Mouse (Mus musculus): ENCODE measurements around the gene Flt3. TPM values are rescaled to one million over a fixed set of nuclear protein-coding genes. Genes with fewer than 3 reads are reported as not detected.
A peak's percentile ranks its signal among the peaks of the same experiment; 100 is the strongest.

Gene Flt3
- polyA plus RNA-seq, 1 experiment from 2014 or later: 0.27 TPM

DNA sequence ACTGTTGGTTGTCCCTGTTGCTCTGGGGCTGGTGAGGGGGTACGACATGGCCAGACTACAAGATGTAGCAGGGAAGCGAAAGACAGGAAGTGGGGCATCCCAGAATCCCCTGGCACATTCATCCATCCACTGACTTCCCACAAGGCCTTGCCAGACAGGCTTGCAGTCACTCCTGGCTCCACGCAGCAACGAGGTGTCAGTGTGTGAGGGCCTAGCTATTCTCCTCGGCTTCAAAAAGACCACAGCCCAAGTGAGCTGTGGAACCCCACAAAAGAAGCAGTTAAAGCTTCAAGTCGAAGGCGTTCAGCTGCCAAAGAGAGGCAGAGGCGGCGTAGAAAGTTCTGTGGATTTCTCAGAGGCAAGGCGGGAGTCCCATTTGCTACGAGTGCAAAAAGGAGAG is 41.8 kb downstream of the Flt3 start:
- no peaks in the 10 kb centered on the region for H3K27me3 ChIP-seq (ENCODE audit: control insufficient read depth, insufficient read depth, low read length)
- H3K9me3 ChIP-seq (replicated peaks; ENCODE audit: control insufficient read depth, low read length): no peaks in the 10 kb centered on the region
- no peak overlapping the region for H3K4me3 ChIP-seq (ENCODE audit: low read depth, low read length)
- H3K36me3 ChIP-seq (replicated peaks; ENCODE audit: control insufficient read depth, insufficient read depth, low read depth, low read length): no peaks in the 10 kb centered on the region
- no peak overlapping the region for H3K27ac ChIP-seq (replicated peaks; ENCODE audit: low read depth, low read length)
- no peaks in the 10 kb centered on the region for H3K4me1 ChIP-seq (ENCODE audit: control insufficient read depth, insufficient read depth, low read length)
- 89% methylated on average over 11 of the region's 11 CpGs for WGBS
- ATAC-seq (replicated peaks; ENCODE audit: insufficient number of reproducible peaks, low FRiP score, low TSS enrichment, low read depth): no peak
- no peak overlapping the region for H3K4me2 ChIP-seq (ENCODE audit: low read depth, low read length)
- H3K9ac ChIP-seq (replicated peaks; ENCODE audit: low read length): no peak overlapping the region
- no peak for DNase-seq (ENCODE audit: low spot score)

DNA sequence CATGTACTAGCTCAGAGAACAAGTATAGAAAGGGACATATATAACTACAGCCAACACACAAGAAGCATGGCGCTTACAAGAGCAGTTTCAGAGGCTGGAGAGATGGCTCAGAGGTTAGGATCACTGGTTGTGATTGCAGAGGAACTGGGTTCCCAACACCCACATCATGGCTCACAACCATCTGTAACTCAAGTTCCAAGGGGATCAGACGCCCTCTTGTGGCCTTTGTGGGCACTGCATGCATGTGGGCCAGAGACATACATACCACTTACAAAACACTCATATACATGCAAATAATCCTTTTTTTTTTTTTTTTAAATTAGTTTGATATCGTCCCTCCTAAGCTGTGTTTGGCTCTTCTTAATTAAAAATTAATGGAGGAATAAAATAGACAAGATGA is 42.8 kb downstream of the Flt3 start:
- Histone ChIP-seq H3K4me1 (ENCODE audit: control insufficient read depth, insufficient read depth, low read length) (no peaks in the 10 kb centered on the region), H3K4me2 (ENCODE audit: low read depth, low read length) (no peak overlapping the region), H3K27me3 (ENCODE audit: control insufficient read depth, insufficient read depth, low read length) (no peaks in the 10 kb centered on the region), H3K27ac (replicated peaks; ENCODE audit: low read depth, low read length) (no peak overlapping the region), H3K36me3 (replicated peaks; ENCODE audit: control insufficient read depth, insufficient read depth, low read depth, low read length) (no peaks in the 10 kb centered on the region), H3K9ac (replicated peaks; ENCODE audit: low read length) (no peak overlapping the region), H3K9me3 (replicated peaks; ENCODE audit: control insufficient read depth, low read length) (no peaks in the 10 kb centered on the region), H3K4me3 (ENCODE audit: low read depth, low read length) (no peak overlapping the region)
- ATAC-seq (replicated peaks; ENCODE audit: insufficient number of reproducible peaks, low FRiP score, low TSS enrichment, low read depth) (no peak), DNase-seq (ENCODE audit: low spot score) (peak; percentile 27)
- 49% methylated on average over 3 of the region's 3 CpGs for WGBS

DNA sequence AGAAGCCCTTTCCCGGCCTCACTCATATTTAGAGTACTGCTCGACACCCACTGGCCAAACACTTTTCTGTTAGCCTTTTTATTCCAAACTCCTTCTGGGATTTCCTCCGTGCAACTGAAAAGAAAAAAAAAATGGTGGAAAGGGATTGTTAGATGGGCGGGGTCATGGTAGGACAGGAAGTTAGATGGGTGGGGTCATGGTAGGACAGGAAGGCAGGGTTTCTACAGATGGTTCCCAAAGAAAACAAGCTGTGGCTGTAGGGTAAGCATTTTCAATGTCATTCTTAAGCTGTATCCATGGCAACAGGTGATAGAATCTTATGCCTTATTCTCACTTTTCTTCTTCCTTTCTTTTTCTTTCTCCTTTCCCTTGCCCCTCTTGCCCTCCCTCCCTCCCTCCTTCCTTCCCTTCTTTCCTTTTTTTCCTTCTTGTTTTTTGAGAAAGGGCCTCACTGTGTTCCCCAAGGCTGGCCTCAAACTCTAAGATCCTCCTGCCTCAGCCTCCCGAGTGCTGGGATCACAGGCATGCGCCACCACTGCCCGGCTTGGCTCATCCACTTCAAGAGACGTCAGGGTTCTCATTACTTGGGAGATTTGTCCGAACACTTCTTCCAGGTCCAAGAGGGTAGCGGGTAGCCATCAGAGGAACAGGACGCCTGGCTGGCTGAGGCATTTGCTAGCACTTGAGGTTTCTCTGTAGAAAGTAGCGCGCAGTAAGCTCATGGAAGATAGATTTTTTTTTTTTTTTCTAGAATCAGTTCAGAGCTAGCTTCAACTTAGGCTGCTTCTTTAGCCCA is 43.8 kb downstream of the Flt3 start:
- H3K9ac ChIP-seq (replicated peaks; ENCODE audit: low read length): no peak overlapping the region
- no peaks in the 10 kb centered on the region for H3K9me3 ChIP-seq (replicated peaks; ENCODE audit: control insufficient read depth, low read length)
- no peaks in the 10 kb centered on the region for H3K27me3 ChIP-seq (ENCODE audit: control insufficient read depth, insufficient read depth, low read length)
- no peak overlapping the region for H3K27ac ChIP-seq (replicated peaks; ENCODE audit: low read depth, low read length)
- H3K4me2 ChIP-seq (ENCODE audit: low read depth, low read length): no peak overlapping the region
- H3K36me3 ChIP-seq (replicated peaks; ENCODE audit: control insufficient read depth, insufficient read depth, low read depth, low read length): no peaks in the 10 kb centered on the region
- no peak overlapping the region for H3K4me3 ChIP-seq (ENCODE audit: low read depth, low read length)
- 91% methylated on average over 13 of the region's 13 CpGs for WGBS
- ATAC-seq (replicated peaks; ENCODE audit: insufficient number of reproducible peaks, low FRiP score, low TSS enrichment, low read depth): no peak
- no peaks in the 10 kb centered on the region for H3K4me1 ChIP-seq (ENCODE audit: control insufficient read depth, insufficient read depth, low read length)
- no peak for DNase-seq (ENCODE audit: low spot score)

DNA sequence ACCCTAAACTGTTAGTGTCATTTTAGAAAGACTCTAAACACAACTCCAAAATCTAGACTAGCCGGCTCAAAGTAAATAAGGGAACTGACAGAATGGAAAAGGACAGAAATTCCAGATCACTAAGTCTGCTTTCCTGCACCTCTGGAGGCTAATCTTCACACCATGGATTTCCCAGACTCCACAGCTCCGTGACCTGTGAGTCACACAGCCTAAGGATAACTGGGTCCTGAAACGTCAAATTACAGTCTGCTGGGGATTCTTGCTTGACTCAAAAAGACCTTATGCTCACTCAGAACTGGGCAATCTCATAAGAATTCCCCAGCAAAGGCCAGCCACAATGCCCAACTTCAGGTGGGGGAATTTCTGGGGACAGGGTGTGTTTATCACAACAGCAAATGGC is 44.5 kb downstream of the Flt3 start:
- no peak overlapping the region for H3K4me2 ChIP-seq (ENCODE audit: low read depth, low read length)
- no peaks in the 10 kb centered on the region for H3K9me3 ChIP-seq (replicated peaks; ENCODE audit: control insufficient read depth, low read length)
- no peak overlapping the region for H3K9ac ChIP-seq (replicated peaks; ENCODE audit: low read length)
- ATAC-seq (replicated peaks; ENCODE audit: insufficient number of reproducible peaks, low FRiP score, low TSS enrichment, low read depth): no peak
- no peak overlapping the region for H3K4me3 ChIP-seq (ENCODE audit: low read depth, low read length)
- no peaks in the 10 kb centered on the region for H3K27me3 ChIP-seq (ENCODE audit: control insufficient read depth, insufficient read depth, low read length)
- DNase-seq (ENCODE audit: low spot score): no peak
- no peaks in the 10 kb centered on the region for H3K4me1 ChIP-seq (ENCODE audit: control insufficient read depth, insufficient read depth, low read length)
- H3K36me3 ChIP-seq (replicated peaks; ENCODE audit: control insufficient read depth, insufficient read depth, low read depth, low read length): no peaks in the 10 kb centered on the region
- H3K27ac ChIP-seq (replicated peaks; ENCODE audit: low read depth, low read length): no peak overlapping the region
- WGBS: 69% methylated on average over 3 of the region's 3 CpGs

DNA sequence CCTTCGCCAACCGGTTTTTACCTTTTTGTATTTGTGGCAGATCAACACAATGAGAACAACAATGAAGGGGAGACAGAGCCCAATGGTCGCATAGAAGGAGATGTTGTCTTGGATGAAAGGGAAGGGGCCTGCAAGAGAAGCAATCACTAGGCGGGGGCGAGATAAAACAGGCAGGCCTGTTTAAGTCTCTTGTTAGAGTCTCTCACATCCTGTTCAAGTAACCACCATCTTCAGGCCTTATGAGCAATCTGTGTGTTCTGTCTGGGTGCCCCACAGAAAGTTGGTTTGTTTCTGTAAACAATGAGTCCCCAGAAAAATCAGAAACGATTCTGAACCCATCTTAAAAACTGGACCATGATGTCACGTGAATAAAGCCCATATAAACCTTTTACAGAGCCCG is 45.3 kb downstream of the Flt3 start:
- 80% methylated on average over 8 of the region's 8 CpGs for WGBS
- DNase-seq (ENCODE audit: low spot score): no peak
- H3K27ac ChIP-seq (replicated peaks; ENCODE audit: low read depth, low read length): no peak overlapping the region
- no peak for ATAC-seq (replicated peaks; ENCODE audit: insufficient number of reproducible peaks, low FRiP score, low TSS enrichment, low read depth)
- H3K36me3 ChIP-seq (replicated peaks; ENCODE audit: control insufficient read depth, insufficient read depth, low read depth, low read length): no peaks in the 10 kb centered on the region
- H3K4me1 ChIP-seq (ENCODE audit: control insufficient read depth, insufficient read depth, low read length): no peaks in the 10 kb centered on the region
- H3K27me3 ChIP-seq (ENCODE audit: control insufficient read depth, insufficient read depth, low read length): no peaks in the 10 kb centered on the region
- no peak overlapping the region for H3K9ac ChIP-seq (replicated peaks; ENCODE audit: low read length)
- no peak overlapping the region for H3K4me3 ChIP-seq (ENCODE audit: low read depth, low read length)
- H3K4me2 ChIP-seq (ENCODE audit: low read depth, low read length): no peak overlapping the region
- no peaks in the 10 kb centered on the region for H3K9me3 ChIP-seq (replicated peaks; ENCODE audit: control insufficient read depth, low read length)

DNA sequence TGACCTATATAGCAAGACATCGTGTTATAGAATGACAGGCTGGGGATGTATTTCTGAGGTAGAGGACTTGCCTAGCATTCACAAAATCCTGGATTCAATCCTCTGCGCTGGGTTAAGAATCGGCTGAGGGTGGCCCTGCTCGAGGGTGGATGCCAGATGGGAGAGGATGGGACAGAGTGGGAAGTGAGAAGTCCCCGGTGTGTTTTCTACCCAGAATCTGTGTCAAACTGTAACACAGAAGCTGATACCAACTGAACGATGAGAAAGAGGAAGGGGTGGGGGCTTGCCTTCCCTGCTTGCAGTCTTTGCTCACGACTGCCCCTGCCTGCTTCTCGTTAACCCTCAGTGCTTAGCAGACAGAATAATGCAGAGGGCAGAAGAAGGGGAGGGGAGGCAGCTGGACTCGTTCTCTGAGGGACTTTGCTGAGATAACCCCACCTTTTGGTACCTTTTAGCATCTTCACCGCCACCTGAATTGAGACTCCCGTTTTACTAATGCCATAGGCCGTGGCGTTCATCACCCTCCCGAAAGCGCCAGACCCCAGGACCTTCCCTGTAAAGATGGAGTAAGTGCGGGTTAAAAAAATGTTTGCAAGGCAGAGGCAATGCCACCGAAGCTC is 46.0 kb downstream of the Flt3 start:
- ATAC-seq (replicated peaks; ENCODE audit: insufficient number of reproducible peaks, low FRiP score, low TSS enrichment, low read depth) (no peak), DNase-seq (ENCODE audit: low spot score) (no peak)
- no peak overlapping the region for H3K4me3 ChIP-seq (ENCODE audit: low read depth, low read length)
- no peaks in the 10 kb centered on the region for H3K9me3 ChIP-seq (replicated peaks; ENCODE audit: control insufficient read depth, low read length)
- WGBS: 61% methylated on average over 17 of the region's 17 CpGs
- H3K9ac ChIP-seq (replicated peaks; ENCODE audit: low read length): no peak overlapping the region
- H3K4me1 ChIP-seq (ENCODE audit: control insufficient read depth, insufficient read depth, low read length): no peaks in the 10 kb centered on the region
- no peaks in the 10 kb centered on the region for H3K27me3 ChIP-seq (ENCODE audit: control insufficient read depth, insufficient read depth, low read length)
- H3K36me3 ChIP-seq (replicated peaks; ENCODE audit: control insufficient read depth, insufficient read depth, low read depth, low read length): no peaks in the 10 kb centered on the region
- H3K4me2 ChIP-seq (ENCODE audit: low read depth, low read length): no peak overlapping the region
- no peak overlapping the region for H3K27ac ChIP-seq (replicated peaks; ENCODE audit: low read depth, low read length)

DNA sequence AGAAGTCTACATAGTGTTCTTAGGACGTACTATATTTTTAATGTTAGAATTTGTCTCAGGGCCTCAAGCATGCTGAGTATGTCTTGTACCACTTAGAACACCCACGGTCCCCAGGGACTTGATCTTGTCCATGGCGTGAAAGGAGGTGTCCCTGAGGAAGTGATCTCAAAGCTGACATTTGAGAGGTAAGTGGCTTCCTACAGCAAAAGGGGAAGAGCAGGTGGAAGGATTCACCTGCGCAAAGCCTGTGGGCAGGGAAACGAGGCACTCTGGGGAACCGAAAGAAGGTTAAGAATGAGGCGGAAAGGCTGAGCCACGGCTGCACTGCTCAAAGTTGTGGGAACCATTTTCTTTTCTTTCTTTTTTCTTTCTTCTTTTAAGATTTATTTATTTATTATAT is 48.4 kb downstream of the Flt3 start:
- H3K4me2 ChIP-seq (ENCODE audit: low read depth, low read length): no peak overlapping the region
- no peaks in the 10 kb centered on the region for H3K36me3 ChIP-seq (replicated peaks; ENCODE audit: control insufficient read depth, insufficient read depth, low read depth, low read length)
- DNase-seq (ENCODE audit: low spot score) (no peak), ATAC-seq (replicated peaks; ENCODE audit: insufficient number of reproducible peaks, low FRiP score, low TSS enrichment, low read depth) (no peak)
- H3K9ac ChIP-seq (replicated peaks; ENCODE audit: low read length): no peak overlapping the region
- no peaks in the 10 kb centered on the region for H3K27me3 ChIP-seq (ENCODE audit: control insufficient read depth, insufficient read depth, low read length)
- no peaks in the 10 kb centered on the region for H3K9me3 ChIP-seq (replicated peaks; ENCODE audit: control insufficient read depth, low read length)
- H3K27ac ChIP-seq (replicated peaks; ENCODE audit: low read depth, low read length): no peak overlapping the region
- WGBS: 86% methylated on average over 8 of the region's 8 CpGs
- H3K4me3 ChIP-seq (ENCODE audit: low read depth, low read length): no peak overlapping the region
- no peaks in the 10 kb centered on the region for H3K4me1 ChIP-seq (ENCODE audit: control insufficient read depth, insufficient read depth, low read length)

DNA sequence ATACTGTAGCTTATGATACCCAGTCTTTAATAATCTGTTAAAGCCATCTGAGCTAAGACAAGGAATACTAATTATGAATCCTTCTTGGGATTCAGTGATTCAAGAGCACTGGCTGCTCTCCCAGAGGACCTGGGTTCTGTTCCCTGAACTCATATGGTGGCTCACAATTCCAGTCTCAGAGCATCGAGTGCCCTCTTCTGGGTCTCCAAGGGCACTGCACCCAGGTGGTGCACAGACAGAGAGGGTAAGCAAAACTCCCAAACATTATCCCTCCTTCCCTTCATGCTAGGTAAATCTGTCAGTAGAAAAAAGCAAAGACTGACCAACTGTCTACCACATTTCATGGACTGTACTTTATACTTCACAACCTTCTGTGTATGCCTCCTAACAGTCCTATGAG is 54.3 kb downstream of the Flt3 start:
- H3K27me3 ChIP-seq (ENCODE audit: control insufficient read depth, insufficient read depth, low read length): no peaks in the 10 kb centered on the region
- WGBS: 55% methylated on average over 1 of the region's 1 CpGs
- H3K36me3 ChIP-seq (replicated peaks; ENCODE audit: control insufficient read depth, insufficient read depth, low read depth, low read length): no peaks in the 10 kb centered on the region
- H3K4me2 ChIP-seq (ENCODE audit: low read depth, low read length): no peak overlapping the region
- no peak overlapping the region for H3K27ac ChIP-seq (replicated peaks; ENCODE audit: low read depth, low read length)
- DNase-seq (ENCODE audit: low spot score) (no peak), ATAC-seq (replicated peaks; ENCODE audit: insufficient number of reproducible peaks, low FRiP score, low TSS enrichment, low read depth) (no peak)
- no peak overlapping the region for H3K9ac ChIP-seq (replicated peaks; ENCODE audit: low read length)
- no peaks in the 10 kb centered on the region for H3K9me3 ChIP-seq (replicated peaks; ENCODE audit: control insufficient read depth, low read length)
- no peaks in the 10 kb centered on the region for H3K4me1 ChIP-seq (ENCODE audit: control insufficient read depth, insufficient read depth, low read length)
- H3K4me3 ChIP-seq (ENCODE audit: low read depth, low read length): no peak overlapping the region

Measured in embryonic facial prominence, embryonic 11.5 days (tissue).